Mouse (Mus musculus): ENCODE measurements around the gene Trappc12. TPM values are rescaled to one million over a fixed set of nuclear protein-coding genes. Genes with fewer than 3 reads are reported as not detected.

Gene Trappc12
- polyA plus RNA-seq, 1 experiment from 2014 or later, result 32.9 TPM

GRCm38 (mm10) chr12:28694231-28694630 is 56.0 kb downstream of the Trappc12 start:
- 82% methylated on average over 2 of the region's 2 CpGs for WGBS
- H3K9ac ChIP-seq (ENCODE audit: low read depth, low read length), result no peak overlapping the region
- ATAC-seq (ENCODE audit: low read depth) (no peak), DNase-seq (ENCODE audit: low spot score) (no peak)
- no peak overlapping the region for H3K27ac ChIP-seq (replicated peaks; ENCODE audit: low read depth, low read length)
- H3K4me1 ChIP-seq (ENCODE audit: control insufficient read depth, insufficient read depth, low read length), result no peaks in the 10 kb centered on the region
- no peaks in the 10 kb centered on the region for H3K27me3 ChIP-seq (replicated peaks; ENCODE audit: control insufficient read depth, insufficient read depth, low read length)
- no peaks in the 10 kb centered on the region for H3K9me3 ChIP-seq (ENCODE audit: control insufficient read depth, low read length)
- no peak overlapping the region for H3K4me2 ChIP-seq (ENCODE audit: low read depth, low read length)
- peaks cover 48% of the 10 kb centered on the region for H3K36me3 ChIP-seq (ENCODE audit: control insufficient read depth, insufficient read depth, low read length)
- H3K4me3 ChIP-seq (ENCODE audit: low read depth, low read length), result no peak overlapping the region

- Histone ChIP-seq H3K4me2 (ENCODE audit: low read depth, low read length) (no peak overlapping the region), H3K4me3 (ENCODE audit: low read depth, low read length) (no peak overlapping the region), H3K27me3 (replicated peaks; ENCODE audit: control insufficient read depth, insufficient read depth, low read length) (no peaks in the 10 kb centered on the region), H3K9me3 (ENCODE audit: control insufficient read depth, low read length) (no peaks in the 10 kb centered on the region), H3K36me3 (ENCODE audit: control insufficient read depth, insufficient read depth, low read length) (peaks cover 53% of the 10 kb centered on the region), H3K9ac (ENCODE audit: low read depth, low read length) (no peak overlapping the region), H3K27ac (replicated peaks; ENCODE audit: low read depth, low read length) (no peak overlapping the region), H3K4me1 (ENCODE audit: control insufficient read depth, insufficient read depth, low read length) (no peaks in the 10 kb centered on the region)
- WGBS, result 78% methylated on average over 3 of the region's 3 CpGs
- DNase-seq (ENCODE audit: low spot score) (no peak), ATAC-seq (ENCODE audit: low read depth) (no peak)
Observed at GRCm38 (mm10) chr12:28693738-28694137, 56.5 kb downstream of the Trappc12 start.

- WGBS, result 93% methylated on average over 7 of the region's 7 CpGs
- H3K4me3 ChIP-seq (ENCODE audit: low read depth, low read length), result no peak overlapping the region
- H3K9me3 ChIP-seq (ENCODE audit: control insufficient read depth, low read length), result no peaks in the 10 kb centered on the region
- DNase-seq (ENCODE audit: low spot score), result no peak
- no peak overlapping the region for H3K4me2 ChIP-seq (ENCODE audit: low read depth, low read length)
- H3K27me3 ChIP-seq (replicated peaks; ENCODE audit: control insufficient read depth, insufficient read depth, low read length), result no peaks in the 10 kb centered on the region
- no peaks in the 10 kb centered on the region for H3K4me1 ChIP-seq (ENCODE audit: control insufficient read depth, insufficient read depth, low read length)
- H3K27ac ChIP-seq (replicated peaks; ENCODE audit: low read depth, low read length), result no peak overlapping the region
- peaks cover 46% of the 10 kb centered on the region for H3K36me3 ChIP-seq (ENCODE audit: control insufficient read depth, insufficient read depth, low read length)
- no peak for ATAC-seq (ENCODE audit: low read depth)
- no peak overlapping the region for H3K9ac ChIP-seq (ENCODE audit: low read depth, low read length)
Observed at GRCm38 (mm10) chr12:28690730-28691129, 59.5 kb downstream of the Trappc12 start.

GRCm38 (mm10) chr12:28688996-28689395 is 61.3 kb downstream of the Trappc12 start:
- no peak overlapping the region for H3K4me2 ChIP-seq (ENCODE audit: low read depth, low read length)
- DNase-seq (ENCODE audit: low spot score) (no peak), ATAC-seq (ENCODE audit: low read depth) (no peak)
- no peaks in the 10 kb centered on the region for H3K4me1 ChIP-seq (ENCODE audit: control insufficient read depth, insufficient read depth, low read length)
- no peak overlapping the region for H3K27ac ChIP-seq (replicated peaks; ENCODE audit: low read depth, low read length)
- WGBS, result 88% methylated on average over 6 of the region's 6 CpGs
- no peaks in the 10 kb centered on the region for H3K9me3 ChIP-seq (ENCODE audit: control insufficient read depth, low read length)
- no peaks in the 10 kb centered on the region for H3K27me3 ChIP-seq (replicated peaks; ENCODE audit: control insufficient read depth, insufficient read depth, low read length)
- no peak overlapping the region for H3K9ac ChIP-seq (ENCODE audit: low read depth, low read length)
- H3K4me3 ChIP-seq (ENCODE audit: low read depth, low read length), result no peak overlapping the region
- peaks cover 40% of the 10 kb centered on the region for H3K36me3 ChIP-seq (ENCODE audit: control insufficient read depth, insufficient read depth, low read length)

GRCm38 (mm10) chr12:28686199-28686879 is 63.9 kb downstream of the Trappc12 start:
- no peak overlapping the region for H3K27ac ChIP-seq (replicated peaks; ENCODE audit: low read depth, low read length)
- no peak overlapping the region for H3K4me3 ChIP-seq (ENCODE audit: low read depth, low read length)
- H3K27me3 ChIP-seq (replicated peaks; ENCODE audit: control insufficient read depth, insufficient read depth, low read length), result no peaks in the 10 kb centered on the region
- no peaks in the 10 kb centered on the region for H3K9me3 ChIP-seq (ENCODE audit: control insufficient read depth, low read length)
- no peaks in the 10 kb centered on the region for H3K4me1 ChIP-seq (ENCODE audit: control insufficient read depth, insufficient read depth, low read length)
- WGBS, result 56% methylated on average over 8 of the region's 8 CpGs
- ATAC-seq (ENCODE audit: low read depth) (no peak), DNase-seq (ENCODE audit: low spot score) (no peak)
- H3K9ac ChIP-seq (ENCODE audit: low read depth, low read length), result no peak overlapping the region
- peaks cover 33% of the 10 kb centered on the region for H3K36me3 ChIP-seq (ENCODE audit: control insufficient read depth, insufficient read depth, low read length)
- no peak overlapping the region for H3K4me2 ChIP-seq (ENCODE audit: low read depth, low read length)

GRCm38 (mm10) chr12:28685771-28686170 is 64.5 kb downstream of the Trappc12 start:
- DNase-seq (ENCODE audit: low spot score), result no peak
- WGBS, result 57% methylated on average over 3 of the region's 3 CpGs
- Histone ChIP-seq H3K4me3 (ENCODE audit: low read depth, low read length) (no peak overlapping the region), H3K27ac (replicated peaks; ENCODE audit: low read depth, low read length) (no peak overlapping the region), H3K27me3 (replicated peaks; ENCODE audit: control insufficient read depth, insufficient read depth, low read length) (no peaks in the 10 kb centered on the region), H3K4me2 (ENCODE audit: low read depth, low read length) (no peak overlapping the region), H3K36me3 (ENCODE audit: control insufficient read depth, insufficient read depth, low read length) (peaks cover 31% of the 10 kb centered on the region), H3K9ac (ENCODE audit: low read depth, low read length) (no peak overlapping the region), H3K4me1 (ENCODE audit: control insufficient read depth, insufficient read depth, low read length) (no peaks in the 10 kb centered on the region), H3K9me3 (ENCODE audit: control insufficient read depth, low read length) (no peaks in the 10 kb centered on the region)
- no peak for ATAC-seq (ENCODE audit: low read depth)

GRCm38 (mm10) chr12:28684674-28685073 is 65.6 kb downstream of the Trappc12 start:
- Histone ChIP-seq H3K9ac (ENCODE audit: low read depth, low read length) (no peak overlapping the region), H3K9me3 (ENCODE audit: control insufficient read depth, low read length) (no peaks in the 10 kb centered on the region), H3K27me3 (replicated peaks; ENCODE audit: control insufficient read depth, insufficient read depth, low read length) (no peaks in the 10 kb centered on the region), H3K4me2 (ENCODE audit: low read depth, low read length) (no peak overlapping the region), H3K36me3 (ENCODE audit: control insufficient read depth, insufficient read depth, low read length) (peaks cover 23% of the 10 kb centered on the region; the same call in 1 of the 2 replicates), H3K27ac (replicated peaks; ENCODE audit: low read depth, low read length) (no peak overlapping the region), H3K4me1 (ENCODE audit: control insufficient read depth, insufficient read depth, low read length) (no peaks in the 10 kb centered on the region), H3K4me3 (ENCODE audit: low read depth, low read length) (no peak overlapping the region)
- ATAC-seq (ENCODE audit: low read depth) (no peak), DNase-seq (ENCODE audit: low spot score) (no peak)
- WGBS, result 100% methylated on average over 1 of the region's 1 CpGs

- Histone ChIP-seq H3K27me3 (replicated peaks; ENCODE audit: control insufficient read depth, insufficient read depth, low read length) (no peaks in the 10 kb centered on the region), H3K9ac (ENCODE audit: low read depth, low read length) (peak overlapping the region; percentile 70), H3K9me3 (ENCODE audit: control insufficient read depth, low read length) (no peaks in the 10 kb centered on the region), H3K4me1 (ENCODE audit: control insufficient read depth, insufficient read depth, low read length) (peaks cover 10% of the 10 kb centered on the region), H3K4me2 (ENCODE audit: low read depth, low read length) (peak overlapping the region; percentile 57), H3K36me3 (ENCODE audit: control insufficient read depth, insufficient read depth, low read length) (peaks cover 12% of the 10 kb centered on the region), H3K4me3 (ENCODE audit: low read depth, low read length) (peak overlapping the region; percentile 57), H3K27ac (replicated peaks; ENCODE audit: low read depth, low read length) (peak overlapping the region; percentile 92)
- WGBS, result 59% methylated on average over 5 of the region's 5 CpGs
- ATAC-seq (ENCODE audit: low read depth) (no peak), DNase-seq (ENCODE audit: low spot score) (no peak)
Observed at GRCm38 (mm10) chr12:28675925-28676209, 74.4 kb downstream of the Trappc12 start.
